Mouse (Mus musculus) layer of hippocampus, adult 11-12 months (tissue): Measurements from ENCODE around the gene Pi4k2b.
"Not testable (repeated sequence)": the region's sequence is repeated elsewhere in the genome, so short reads cannot be mapped to it uniquely, and the experiment has no call there.

Experiments
- DNase-seq: peaks from one replicate; pipeline ENCODE4 v3.0.0; 2022; ENCODE audit warnings: low spot score

The Pi4k2b gene

DNA sequence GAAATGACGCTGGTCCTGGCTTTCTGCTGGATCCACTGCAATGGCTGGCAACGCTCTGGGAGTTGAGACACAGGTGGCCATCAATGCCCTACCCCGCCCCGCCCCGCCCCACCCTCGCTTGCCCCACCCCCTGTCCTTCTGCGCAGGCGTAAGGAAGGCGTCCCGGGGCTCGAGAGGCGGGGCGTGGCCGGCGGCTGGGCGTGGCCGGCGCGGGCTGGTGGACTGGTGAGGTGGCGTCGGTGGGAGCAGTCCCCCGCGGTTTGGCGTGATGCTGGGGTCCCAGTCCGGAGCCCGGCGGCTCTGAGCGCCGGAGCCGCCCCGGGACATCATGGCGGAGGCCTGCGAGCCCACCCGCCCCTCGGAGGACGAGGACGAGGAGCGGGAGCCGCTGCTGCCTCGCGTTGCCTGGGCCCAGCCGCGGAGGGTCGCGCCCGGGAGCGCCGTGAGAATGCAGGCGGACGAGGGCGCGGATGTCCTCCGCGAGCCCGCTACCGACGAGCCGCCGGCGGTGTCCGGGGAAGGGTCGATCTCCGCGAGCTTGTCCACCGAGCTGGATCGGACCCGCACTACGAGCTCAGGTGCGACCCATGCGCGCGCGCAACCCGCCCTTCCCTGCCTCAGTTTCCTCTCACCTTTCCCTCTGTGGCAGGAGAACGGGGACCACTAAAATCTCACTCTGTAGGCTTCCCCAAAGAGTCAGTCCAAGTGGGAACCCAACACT lies at the start of gene Pi4k2b:
Gene Pi4k2b (plus strand): TSS at position 184 of the 721 bp plus-strand sequence.
- peak; percentile 59 for DNase-seq

DNA sequence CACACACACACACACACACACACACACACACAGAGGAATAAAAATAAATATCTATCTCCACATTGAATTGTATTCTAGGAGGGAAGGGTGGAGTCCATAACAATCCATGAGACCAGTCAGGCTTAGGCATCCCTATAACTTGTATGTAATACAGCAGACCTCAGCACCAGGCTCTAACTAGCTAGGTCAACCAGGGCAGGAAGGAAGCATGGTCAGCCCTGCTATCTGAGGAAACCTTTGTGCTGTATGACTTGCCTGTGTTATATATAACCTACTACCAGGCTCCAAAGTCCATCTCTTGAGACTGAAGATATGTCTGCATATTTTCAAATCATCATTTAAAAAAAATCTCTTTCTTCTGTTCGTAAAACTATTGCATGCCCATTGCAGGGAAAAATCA lies 44.1 kb upstream of the Pi4k2b start:
- no peak for DNase-seq

DNA sequence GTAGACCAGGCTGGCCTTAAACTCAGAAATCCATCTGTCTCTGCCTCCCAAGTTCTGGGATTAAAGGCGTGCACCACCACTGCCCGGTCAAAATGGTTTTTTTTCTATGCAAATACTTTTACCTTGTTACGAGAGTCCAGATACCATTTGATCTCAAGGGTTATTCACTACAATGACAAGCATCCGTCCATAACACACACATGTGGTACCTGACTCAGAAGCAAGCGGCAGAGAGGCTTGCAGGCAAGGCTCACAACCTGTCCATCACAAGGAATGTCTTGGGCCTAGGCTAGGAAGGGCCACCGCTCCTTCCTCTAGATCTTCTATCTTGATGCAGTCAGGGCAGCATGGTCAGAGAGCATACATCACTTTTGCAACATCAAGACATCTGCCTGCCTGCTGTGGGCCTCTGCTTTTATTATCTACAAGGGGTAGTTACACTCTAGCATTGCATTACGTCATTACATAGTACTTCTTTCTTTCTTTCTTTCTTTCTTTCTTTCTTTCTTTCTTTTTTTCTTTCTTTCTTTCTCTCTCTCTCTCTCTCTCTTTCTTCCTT lies 43.4 kb upstream of the Pi4k2b start:
- DNase-seq = not testable (repeated sequence)

DNA sequence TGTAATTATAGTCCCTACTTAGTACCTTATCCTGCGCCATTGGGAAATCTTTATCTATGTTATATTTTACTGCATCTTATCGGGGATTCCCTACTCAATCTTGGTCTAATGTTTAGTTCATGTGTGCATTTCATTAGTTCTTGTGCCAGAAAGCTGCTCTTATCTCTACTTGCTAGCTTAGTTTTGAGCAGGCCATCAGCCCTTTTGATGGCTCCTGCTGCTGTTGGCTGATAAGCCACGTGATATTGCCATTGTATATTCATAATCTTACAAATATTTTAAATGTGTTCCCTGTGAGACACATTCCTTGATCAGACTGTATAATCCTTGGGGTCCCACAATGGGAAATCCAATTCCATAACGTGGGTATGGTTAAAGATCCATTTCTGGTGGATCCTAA lies 36.8 kb upstream of the Pi4k2b start:
- DNase-seq = no peak

DNA sequence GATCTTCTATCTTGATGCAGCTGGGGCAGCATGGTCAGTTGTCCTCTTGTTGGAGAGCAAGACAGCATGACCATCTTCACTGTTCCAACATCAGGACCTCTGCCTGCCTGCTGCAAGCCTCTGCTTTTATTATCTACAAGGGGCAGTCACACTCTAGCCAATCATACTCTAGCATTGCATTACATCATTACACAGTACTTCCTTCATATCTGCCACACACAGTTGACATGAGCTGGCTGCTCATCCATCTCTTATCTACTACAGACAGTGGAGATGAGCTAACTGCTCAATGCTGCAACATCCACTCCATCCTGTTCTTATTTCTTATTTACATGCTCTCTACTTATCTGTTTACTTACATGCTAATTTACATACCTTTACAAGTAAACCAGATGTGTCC lies 28.7 kb upstream of the Pi4k2b start:
- no peak for DNase-seq

DNA sequence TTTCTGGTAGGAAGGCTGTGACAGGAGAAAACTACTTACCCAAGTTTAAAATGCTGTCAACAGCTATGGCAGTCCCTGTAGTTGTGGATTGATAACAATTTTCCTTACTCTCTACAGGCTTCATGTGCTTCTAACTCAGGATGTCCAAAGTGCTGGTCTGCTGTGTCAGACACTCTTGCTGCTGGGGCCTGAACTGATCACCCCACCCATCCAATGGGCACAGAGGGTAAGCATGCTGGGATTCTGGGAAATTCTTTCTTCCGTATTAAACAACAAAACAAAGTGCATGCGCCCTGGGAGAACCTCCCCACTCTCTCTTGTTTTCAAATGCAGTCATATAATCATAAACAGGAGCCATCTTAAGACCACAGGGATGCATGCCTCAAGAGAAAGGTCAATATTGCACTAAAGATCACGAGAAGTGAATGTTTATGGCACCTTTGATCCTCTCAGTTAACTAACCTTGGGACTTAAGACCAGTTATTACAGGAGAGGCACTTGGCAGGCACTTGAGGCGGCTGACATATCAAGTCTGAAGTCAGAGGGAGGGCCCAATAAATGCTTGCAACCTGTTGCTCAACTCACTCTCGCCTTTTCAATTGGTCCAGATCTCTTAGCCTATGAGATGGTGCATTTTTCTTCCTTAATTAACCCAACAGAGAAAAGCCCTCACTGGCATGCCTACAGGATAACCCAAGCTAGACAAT lies 24.5 kb upstream of the Pi4k2b start:
- DNase-seq = no peak

DNA sequence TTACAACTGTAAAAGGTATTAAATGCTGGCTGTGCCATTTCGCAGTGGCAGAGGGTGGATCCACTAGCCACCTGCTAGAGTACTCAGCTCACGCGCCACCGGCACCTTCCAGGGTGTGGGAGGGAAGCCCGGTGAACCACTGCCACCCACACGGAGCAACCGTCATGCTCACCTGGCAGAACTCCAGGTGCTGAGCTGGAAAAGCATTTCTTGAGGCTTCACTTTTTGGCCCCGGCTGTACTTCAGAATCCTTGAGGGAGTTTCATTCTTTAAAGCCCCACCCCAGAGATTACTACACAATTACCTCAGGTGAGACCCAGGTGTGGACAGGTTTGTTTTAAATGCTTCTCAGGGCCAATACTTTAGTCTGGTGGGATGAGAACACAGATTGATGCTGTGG lies 20.4 kb upstream of the Pi4k2b start:
- DNase-seq = peak; percentile 5

DNA sequence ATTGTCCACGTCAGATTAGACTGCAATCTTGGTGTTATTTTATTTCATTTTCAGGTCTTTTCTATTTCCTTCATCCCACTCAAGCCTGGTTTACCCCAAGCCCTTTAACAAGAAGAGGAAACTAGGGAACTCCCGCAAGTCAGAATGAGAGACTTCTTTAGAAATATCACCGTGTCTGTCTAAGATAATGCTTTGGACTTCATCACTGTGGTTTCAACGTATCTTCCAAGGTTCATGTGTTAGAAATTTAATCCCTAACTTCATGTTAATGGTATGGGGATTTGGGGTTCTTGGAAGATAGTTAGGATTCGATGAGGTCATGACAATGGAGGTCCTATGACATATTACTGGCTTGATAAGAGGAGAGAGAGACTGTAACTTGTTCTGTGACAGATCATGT lies 13.6 kb upstream of the Pi4k2b start:
- DNase-seq = no peak

DNA sequence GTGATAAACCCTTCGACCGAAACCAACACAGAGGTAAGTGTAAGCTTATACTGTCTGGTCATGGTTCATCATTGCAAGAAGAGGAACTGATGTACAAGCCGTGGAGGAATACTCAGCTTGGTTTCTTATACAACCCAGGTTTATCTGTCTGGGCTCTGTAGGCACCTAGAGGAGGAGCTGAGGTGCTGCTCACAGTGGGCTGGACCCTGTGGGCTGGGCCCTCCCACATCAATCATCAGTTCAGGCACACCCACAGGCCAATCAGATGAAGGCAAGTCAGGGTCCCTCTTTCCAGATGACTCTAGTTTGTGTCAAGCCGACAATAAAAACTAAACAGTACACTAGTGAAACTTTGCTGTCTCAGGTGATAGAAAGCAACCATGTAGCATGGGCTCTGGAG lies 8.6 kb upstream of the Pi4k2b start:
- DNase-seq = no peak

DNA sequence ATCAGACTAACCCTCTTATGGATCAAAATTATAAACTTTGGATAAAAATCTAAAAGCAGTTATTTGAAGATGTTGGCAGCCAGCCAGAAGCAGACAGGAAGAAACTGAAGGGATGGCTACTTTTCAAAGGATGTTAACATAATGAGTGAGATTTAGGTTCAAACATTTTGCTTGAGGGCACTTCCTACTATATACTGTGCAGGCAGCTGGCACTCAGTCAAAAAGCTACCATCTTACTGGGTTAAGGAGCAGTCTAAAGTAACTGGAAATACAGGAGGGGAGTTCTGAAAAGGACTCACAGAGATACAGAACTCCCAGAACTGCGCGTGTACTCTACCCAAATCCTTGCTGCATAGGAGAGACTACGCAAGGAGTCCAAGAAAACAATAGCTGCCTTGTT lies 5.3 kb upstream of the Pi4k2b start:
- DNase-seq = no peak

DNA sequence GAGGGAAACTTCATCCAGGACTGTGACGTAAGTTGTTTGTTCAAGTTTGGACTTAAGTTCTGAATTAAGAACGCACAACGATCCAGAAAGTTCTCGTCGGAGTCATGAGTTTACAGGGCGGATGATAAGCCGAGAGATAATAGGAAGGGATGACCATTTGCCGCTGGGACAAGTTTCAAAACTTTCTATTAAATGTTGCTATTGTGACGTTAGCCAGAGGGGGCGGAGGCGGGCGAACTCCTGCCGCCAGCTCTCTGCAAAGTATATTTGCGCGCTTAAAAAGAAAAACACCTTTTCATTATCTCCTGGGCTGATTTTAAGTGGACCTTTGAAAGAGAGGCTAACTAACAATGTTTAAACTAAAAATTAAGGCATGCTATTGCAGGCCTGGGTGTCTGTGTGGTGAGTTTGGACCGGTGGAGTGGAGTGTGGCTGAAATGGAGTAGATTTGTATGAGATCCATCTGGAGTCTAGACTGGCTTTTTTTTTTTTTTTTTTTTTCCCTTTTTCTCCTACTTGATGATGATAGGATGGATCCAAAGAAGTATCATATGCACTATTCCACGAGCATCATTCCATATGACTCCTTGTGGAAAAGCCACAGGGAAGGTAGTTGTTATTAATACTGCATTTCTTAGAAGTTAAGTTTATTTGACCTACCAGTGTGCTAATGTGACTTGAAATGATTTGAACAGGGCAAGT lies 889 bp downstream of the Pi4k2b start:
- DNase-seq = peak; percentile 3

DNA sequence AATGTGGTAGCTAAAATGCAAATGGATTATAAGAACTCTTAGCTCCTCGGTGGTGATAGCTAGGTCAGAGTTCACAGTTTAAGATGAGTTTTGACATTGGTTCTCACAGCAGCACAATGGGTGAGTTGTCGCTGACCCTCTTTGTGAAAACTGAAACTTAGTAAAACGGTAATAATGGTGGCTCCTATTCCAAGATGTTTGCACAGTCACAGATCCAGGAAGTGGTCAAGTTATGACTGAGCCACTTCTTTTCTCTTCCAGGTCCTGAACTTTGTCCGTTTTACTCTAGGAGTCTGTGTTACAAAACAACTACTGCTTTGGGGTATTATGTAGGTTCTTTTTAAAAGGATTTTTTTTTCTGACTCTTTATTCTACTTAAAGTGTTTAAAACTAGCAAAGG lies 1.9 kb downstream of the Pi4k2b start:
- DNase-seq = no peak

DNA sequence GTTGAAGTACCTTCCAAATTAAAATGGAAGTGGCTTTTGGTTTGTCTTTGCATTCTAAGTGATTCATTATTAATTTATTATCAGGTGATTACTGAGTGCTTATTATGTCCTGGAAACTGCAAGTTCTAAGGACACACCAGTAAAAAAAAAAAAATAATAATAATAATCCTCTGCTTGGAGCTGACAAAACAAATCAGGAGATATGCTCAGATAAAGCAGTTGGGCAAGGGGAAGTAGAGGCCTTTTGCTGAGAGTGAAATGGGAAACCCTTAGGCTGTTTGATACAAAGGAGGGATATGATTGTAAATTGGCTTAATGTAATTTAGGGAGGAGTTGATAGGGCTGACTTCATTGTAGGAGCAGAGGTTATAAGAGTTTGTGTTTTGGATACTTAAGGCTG lies 5.5 kb downstream of the Pi4k2b start:
- no peak for DNase-seq

DNA sequence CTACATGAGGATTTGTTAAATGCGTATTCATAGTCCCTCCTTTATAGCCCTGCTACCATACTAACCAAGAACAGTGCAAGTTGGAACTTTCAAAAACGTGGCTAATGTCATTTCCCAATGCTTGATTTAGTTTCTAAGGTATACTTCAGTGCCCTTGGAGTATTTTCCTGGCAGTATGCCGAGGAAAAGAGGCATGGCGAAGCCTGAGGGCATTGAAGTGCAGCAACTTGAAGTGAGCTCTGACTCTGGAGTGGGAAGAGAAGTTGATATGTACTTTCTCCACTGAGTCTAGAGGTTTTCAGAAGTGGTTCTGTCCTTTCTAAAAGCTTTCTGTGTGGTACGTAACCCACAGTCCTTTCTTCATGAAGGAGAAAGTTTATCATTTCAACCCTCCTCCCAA lies 7.4 kb downstream of the Pi4k2b start:
- no peak for DNase-seq

DNA sequence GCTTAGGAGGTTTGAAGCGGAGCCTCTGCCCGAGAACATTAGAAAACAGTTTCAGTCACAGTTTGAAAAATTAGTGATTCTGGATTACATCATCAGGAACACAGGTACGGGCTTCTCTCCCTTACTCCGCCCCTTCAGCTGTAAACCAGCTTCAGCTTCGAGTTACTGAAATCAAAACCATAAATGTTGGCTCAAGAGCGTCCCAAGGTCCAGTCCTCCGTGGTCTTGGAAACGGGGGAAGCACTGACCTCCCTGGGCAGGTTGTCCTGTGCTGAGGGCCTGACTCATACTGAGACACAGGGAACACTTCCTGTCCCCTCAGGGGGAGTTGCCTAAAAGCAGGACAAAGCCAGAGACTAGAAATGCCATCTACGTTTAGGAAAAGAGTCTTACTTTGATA lies 11.8 kb downstream of the Pi4k2b start:
- no peak for DNase-seq

DNA sequence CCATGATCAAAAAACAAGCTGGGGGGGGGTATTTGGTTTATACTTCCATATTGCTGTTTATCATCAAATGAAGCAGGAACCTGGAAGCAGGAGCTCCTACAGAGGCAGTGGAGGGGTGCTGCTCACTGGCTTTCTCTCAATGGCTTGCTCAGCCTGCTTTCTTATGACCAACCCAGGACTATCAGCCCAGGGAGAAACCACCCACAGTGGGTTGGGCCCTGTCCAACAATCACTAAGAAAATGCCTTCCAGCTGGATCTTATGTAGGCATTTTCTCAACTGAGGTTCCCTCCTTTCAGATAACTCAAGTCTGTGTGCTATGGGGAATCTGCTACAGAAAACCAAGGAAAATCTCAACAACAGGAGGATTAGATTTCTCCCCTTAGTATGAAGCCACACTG lies 12.8 kb downstream of the Pi4k2b start:
- no peak for DNase-seq

DNA sequence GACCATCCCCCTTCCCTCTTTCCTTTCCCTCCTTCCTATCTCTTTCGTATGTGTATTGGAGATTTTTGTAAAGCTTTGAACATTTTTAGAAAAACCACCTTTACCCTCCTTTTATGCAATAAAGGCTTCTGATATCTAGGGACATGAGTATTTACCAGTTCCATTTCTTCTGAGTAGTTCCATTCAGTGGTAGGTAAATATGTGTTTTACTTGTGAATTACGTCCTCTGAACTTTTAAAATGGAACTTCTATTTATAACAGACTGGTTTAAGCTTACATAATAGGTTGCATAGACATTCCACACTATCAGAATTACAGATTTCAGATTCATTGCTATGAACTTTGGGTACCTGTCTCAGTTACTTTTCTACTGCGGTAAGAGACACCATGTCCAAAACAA lies 14.0 kb downstream of the Pi4k2b start:
- DNase-seq = no peak

DNA sequence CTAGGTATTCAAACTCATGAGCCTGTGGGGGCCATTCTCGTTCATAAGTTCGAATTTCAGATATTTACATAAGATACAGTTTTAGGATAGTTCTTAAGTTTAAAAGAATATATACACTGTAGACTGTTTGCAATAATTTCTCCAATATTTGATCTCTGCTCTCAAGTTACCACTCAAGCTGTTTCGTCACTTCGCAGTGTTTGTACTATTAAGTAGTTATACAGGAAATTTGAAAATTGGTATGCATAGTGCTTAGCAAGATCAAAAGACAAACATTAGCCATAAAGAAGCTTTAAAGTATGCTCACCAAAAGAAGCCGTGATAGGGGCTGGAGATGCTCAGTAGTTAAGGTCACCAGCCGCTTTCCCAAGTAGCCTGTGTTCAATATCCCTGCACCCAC lies 14.6 kb downstream of the Pi4k2b start:
- DNase-seq = no peak

DNA sequence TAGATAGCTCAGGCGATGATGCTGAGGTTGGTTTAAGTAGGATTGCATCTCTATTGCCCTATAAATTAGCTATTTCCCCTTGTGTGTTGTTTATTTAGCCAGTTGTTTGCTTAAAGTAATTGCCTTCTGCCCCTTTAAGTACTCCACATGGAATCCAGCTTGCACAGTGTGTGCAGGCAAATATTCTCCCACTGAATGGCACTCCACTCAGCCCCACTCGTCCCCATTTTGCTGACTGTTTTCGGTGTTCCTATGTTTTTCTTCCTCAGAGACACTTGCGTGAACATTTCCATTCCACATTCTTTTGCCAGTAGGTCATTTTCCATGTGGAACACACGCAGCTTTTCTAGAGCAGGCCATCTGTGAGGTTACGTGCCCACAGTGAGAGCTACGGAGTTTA lies 21.2 kb downstream of the Pi4k2b start:
- DNase-seq = no peak

DNA sequence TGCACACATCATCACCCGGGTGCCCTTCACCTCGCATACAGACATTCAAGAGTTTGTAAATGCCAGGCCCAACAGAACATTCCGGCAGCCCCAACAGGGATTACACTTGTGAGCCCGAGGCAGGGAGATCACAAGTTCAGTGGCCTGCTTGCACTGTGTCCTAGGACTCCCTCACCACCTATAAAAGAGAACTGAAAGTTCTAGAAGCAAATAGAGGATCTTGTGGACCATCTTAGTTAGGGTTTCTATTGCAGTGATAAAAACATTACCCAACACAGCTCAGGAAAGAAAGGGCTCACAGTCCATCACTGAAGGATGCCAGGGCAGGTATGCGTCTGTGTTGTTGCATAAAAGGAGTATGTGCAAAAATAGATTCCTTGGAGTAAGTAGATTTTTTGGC lies 32.9 kb downstream of the Pi4k2b start:
- DNase-seq = no peak

DNA sequence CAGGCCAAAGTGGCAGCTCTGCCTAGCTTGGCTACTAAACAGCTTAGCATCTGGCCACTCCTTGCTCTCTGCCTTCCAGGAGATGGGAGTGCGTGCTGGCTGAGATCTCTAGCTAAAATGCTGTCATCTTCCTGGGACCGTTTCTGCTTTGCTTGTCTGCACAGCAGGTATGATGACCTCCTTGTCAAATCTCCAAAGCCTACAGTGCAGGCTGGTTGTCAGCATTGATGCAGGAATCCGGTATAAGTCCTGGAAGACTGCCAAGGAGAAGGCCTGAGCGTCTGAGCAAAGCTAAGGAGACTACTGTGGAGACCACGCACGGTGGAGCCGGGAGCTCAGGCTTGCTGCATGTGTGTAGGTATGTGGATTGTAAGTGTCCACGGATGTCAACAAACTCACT lies 33.9 kb downstream of the Pi4k2b start, which contains the start of gene Zcchc4:
Gene Zcchc4 (plus strand): TSS at position 173 of the 400 bp plus-strand sequence.
- no peak for DNase-seq

DNA sequence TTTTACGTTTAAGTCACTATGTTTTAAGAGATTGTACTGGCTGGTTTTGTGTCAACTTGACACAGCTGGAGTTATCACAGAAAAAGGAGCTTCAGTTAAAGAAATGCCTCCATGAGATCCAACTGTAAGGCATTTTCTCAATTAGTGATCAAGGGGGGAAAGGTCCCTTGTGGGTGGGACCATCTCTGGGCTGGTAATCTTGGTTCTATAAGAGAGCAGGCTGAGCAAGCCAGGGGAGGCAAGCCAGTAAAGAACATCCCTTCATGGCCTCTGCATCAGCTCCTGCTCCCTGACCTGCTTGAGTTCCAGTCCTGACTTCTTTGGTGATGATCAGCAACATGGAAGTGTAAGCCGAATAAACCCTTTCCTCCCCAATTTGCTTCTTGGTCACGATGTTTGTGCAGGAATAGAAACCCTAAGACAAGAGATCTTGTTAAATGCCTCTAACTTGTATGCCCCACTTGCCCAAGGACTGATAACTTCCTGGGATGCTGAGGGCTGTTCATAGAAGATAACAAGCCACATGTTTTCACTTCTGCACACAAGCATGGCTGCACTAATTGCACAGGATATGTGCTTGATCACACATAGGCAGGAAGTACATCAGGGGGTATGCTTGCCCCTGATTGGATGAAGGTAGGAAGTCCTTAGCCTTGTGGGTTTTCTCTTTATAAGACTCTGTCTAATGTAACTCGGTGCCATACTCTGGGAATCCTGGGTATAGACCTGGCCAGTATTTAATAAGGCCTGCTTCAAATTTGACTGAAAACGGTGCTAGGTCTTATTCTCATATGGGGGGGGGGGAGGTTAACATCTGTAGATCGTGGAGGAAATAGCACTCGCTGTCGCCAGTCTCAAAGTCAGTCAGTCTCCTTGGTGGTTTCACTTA lies 35.3 kb downstream of the Pi4k2b start:
- DNase-seq = not testable (repeated sequence)
